Mouse (Mus musculus) hindbrain, embryonic 10.5 days (tissue): Measurements from ENCODE around the gene Flt3. TPM values are rescaled to one million over a fixed set of nuclear protein-coding genes. Genes with fewer than 3 reads are reported as not detected.

Source experiments
- polyA plus RNA-seq: library from polyadenylated mRNA; unstranded; fragments of >200 nt; fragmentation: Nextera tagmentation; extraction: Ambion mirVana; gene quantifications from 2 replicates; pipeline ENCODE4 v1.2.1, GENCODE M21; 2016

The Flt3 gene
- polyA plus RNA-seq, 1 experiment from 2014 or later, result not detected

Other genes starting within 250 kb of the Flt3 start
- gene Gsx1, start 211.8 kb downstream of the Flt3 start, polyA plus RNA-seq, result 8.9 and 16.9 TPM in 2 replicates
- not detected in 2 replicates for gene Pdx1, start 130.5 kb downstream of the Flt3 start, polyA plus RNA-seq
- not detected in 2 replicates for gene Cdx2, start 93.2 kb downstream of the Flt3 start, polyA plus RNA-seq
- not detected in 2 replicates for gene Urad, start 78.0 kb downstream of the Flt3 start, polyA plus RNA-seq
- gene Pan3, start 29.7 kb upstream of the Flt3 start, polyA plus RNA-seq, result 47.7 and 50.3 TPM in 2 replicates